Mouse (Mus musculus) ovary, postnatal 14 days (tissue): Measurements from ENCODE around the gene Tbc1d8b.

Experiments
- DNase-seq: peaks from one replicate; pipeline ENCODE4 v3.0.0; 2022; ENCODE audit warnings: low spot score

The Tbc1d8b gene

DNA sequence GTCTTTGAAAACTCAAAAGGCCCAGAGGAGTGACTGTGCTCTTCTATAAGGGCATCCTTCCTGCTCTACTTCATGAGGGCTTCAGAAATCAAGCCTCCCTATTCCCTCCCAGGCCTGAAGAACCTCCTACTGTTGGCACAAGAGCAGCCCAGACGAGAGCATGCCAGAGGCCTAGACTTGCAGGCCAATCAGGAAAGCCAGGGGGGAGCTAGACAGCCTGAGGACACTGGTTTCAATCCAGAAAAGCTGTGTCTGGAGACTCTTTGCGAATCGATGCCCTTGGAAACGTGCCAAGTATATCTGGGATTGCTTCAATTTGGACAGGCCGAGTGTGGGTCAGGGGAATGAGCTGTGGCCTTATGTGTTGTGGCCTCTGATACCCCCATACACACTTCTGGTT lies 94.6 kb downstream of the Tbc1d8b start:
- no peak for DNase-seq

DNA sequence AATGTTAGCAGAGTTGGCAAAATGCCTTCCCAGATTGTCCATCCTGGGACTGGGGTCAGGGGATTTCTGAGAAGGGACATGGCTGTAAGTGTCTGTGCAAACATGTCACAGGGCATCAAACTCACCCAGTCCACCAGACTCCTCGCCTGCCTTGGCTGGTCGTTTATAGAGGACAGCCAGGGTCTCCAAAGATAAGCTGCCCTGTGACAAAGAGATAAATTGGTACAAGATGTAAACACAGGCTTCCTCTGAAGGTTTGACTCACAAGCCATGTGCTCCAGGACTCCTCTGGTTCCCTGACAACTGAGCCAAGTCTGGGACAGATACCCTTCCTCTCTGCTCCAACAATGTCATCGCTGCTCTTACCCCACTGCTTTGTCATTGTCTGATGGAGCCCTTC lies 96.2 kb downstream of the Tbc1d8b start:
- DNase-seq, result no peak

DNA sequence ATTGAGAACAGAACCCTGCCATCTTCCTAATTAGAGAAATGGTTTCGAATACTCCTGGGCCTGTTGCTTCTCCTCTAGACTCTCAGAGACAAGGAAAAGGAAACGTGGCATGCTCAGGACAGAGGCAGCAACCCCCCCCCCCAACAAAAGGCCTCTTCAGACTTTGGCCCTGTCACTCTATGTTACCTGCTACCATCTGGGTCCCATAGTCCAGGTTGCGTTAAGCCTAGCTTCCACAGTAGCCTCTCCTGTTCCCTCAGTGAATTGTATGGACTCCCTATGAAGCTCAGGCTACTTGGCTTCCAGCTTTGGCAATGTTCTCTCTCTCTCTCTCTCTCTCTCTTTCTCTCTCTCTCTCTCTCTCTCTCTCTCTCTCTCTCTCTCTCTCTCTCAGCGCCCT lies 96.8 kb downstream of the Tbc1d8b start:
- no peak for DNase-seq

DNA sequence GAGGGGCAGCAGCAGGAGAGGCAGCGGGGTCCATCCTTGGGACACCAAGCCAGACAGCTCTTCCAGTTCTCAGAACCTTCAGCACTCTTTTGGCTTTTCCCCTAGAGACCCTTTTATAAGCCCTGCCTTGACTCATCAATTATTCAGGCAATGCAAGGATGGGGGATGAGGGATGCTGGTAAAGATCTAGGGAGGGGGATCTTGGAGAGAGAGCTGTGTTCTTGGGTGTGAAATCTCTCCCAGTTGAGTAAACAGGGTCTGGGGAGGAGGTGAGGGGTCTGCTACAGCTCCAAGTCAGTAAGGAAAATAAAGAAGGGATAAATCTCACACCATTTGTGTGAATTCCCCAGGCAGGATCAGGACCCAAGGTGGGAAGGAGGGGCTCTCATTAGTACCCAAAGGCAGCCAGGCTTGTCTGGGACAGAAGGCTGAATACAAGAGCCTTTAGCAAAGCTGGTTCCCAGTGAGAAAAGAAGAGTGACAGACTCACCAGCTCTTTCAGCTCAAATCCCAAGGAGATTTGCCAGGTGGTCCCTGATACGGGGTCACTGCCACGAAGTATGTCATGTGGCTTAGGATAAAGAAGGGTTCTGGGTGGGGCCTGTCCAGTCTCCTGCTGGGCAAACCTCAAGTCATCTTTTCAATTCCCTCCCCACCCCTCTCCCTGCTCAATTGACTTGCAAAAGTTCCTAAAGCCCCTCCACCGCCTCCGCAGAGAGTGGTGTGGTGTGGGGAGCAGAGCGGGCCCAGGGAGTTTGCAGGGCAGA lies 97.7 kb downstream of the Tbc1d8b start, which contains the start of gene Ripply1:
Gene Ripply1, minus strand, starts transcription at position 76 of the 767 bp plus-strand sequence.
- no peak for DNase-seq

DNA sequence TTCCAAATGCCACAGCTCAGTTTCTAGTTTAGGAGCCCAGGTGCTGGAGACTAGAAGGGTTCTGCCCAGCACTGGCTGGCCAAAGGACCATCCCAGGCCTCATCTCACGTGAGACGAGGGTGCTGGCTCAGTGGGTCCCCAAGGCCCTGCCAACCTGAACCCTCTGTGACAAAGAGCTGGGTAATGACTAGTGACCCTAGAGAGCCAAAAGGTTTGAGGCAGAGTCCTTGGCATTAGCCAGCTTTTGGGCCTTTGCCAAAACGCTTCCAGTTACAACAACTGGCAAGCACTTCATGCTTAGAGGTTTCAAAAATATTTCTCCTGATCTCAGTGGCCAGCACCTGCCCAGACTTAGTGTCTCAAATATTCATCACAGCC lies 98.2 kb downstream of the Tbc1d8b start:
- no peak for DNase-seq

DNA sequence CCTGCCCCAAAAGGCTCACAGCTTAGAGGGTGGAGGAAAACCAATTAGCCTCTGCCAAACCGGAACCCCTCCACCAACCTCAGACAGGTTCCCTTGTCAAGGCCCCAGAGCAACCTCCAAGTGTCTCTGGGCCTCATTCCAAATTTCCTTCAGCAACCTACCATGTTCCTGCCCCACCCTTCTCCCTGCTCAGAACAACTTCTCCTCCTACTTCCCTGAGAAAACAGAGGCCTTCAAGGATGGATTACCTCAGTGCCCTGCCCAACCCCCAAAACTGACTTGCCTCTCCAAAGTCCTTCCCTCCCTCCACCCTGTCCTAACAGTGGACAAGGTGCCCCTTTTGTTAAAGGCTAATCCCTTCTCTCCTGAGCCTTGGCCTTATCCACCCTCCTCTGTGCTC lies 101.0 kb downstream of the Tbc1d8b start:
- no peak for DNase-seq

DNA sequence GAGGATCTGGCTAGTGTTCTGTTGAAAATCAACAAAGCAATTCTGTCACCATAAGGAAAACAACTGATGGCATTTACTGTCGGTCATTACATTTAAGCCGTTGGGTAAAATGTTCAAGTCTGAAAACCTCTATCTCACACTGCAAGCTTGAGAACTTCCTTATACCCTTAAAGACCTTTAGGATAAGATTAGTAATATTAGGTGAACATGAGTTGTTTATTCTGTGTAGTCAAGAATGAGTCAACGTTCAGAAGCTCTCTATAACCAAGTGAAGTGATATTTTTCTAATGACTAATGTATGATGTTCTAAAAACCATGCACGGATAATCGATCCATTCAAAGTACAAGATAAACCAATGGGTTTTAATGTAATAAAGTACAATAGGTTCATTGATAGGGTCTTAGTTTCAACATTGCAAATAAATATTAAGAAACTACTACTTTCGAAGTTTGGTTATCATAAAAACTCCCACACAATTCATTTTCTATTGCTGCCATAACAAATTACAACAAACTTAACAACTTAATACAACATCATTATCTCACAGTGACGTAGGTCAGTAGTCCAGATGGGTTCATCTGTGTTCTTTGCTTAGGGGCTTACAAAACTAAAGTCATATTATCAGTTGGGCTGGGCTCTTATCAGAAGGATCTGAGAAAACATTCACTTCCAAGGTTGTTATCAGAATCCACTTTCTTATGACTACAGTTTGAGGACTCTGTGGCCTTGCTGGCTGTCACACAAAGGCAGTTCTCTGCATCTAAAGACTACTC lies 109.5 kb downstream of the Tbc1d8b start:
- DNase-seq, result no peak

DNA sequence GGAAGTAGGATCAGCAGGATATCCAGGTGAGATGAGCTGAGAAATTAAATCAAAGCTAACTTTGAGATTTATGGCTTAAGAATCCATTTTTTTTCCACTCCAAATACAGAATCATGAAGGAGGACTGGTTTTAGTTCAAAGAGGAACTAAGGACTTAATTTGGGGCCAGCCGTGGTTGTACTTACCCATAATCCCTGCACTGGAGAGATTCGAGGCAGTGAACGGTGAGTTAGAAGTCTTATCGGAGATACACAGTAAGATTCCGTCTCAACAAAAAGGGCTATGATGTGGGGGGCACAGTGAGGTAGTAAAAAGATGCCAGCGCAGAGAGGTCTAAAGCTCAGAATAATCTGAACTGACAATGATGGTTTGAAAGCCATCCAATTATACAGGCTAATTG lies 111.2 kb downstream of the Tbc1d8b start:
- no peak for DNase-seq

DNA sequence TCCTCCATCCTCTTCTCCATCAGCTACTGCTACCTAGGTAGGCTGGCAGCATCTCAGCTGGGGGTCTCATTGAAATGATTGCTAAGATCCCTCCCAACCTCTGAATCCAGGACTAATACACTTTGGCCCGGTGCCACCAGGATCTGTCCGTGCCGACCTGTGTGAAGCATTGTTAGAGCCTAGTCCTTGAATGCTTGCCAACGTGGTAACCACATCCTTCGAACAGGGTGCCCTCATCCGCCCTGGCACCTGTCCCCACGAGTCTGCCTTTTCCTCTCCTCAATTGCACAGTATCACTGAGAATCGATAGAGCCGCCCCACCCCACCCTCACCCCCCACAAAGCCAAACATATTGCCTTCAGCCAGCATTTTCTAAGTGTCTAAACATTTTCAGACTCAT lies 113.1 kb downstream of the Tbc1d8b start:
- DNase-seq, result no peak

DNA sequence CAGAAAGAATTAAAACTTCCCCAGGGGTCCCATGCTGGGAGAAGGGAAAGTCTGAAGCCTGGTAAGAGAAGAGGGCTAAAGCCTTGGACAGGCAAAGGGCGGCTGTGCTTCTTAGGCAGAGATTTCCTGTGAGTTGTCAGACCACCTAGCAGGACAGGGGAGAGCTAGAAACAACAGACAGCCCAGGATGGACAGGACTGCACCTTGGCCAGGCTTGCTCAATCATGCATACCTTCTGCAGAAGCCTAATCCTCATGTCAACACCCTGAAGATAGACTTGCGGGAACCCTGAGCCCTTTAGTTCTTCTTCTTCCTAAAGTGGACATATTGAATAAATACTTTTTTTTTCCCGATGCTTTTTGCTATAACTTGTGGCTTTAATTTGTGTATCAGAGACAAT lies 115.2 kb downstream of the Tbc1d8b start:
- no peak for DNase-seq

DNA sequence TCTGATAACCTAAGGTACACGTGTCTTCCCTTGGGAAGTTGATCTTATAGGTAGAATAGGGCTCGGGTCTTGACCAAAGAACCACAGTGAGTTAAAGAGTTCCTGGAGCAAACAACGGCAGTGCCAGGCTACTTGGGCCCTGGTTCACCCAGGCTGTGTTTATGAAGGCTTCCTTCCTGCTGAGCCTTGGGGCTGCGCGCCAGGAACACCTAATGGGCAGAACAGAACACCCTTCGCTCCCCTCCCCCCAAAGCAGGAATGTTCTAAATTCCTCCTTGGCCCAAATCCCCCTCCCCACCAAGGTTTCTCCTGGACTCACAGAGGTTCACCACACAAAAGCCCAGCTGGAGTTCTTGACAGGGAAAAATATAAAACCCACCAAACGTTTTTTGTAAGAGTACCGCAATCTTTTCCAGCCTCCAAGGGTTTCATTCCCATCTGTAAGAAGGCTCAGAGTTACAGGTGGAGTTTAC lies 115.6 kb downstream of the Tbc1d8b start, which contains the start of gene Cldn2:
Gene Cldn2, plus strand, starts transcription at position 423 of the 473 bp plus-strand sequence.
- no peak for DNase-seq
